Mouse (Mus musculus) ovary, adult 18-20 months (tissue): ENCODE results near the gene Cdc42bpa.

Source experiments
- DNase-seq: peaks from one replicate; pipeline ENCODE4 v3.0.0; 2022; ENCODE audit warnings: low spot score, mixed read lengths

Cdc42bpa gene

GRCm38 (mm10) chr1:179959721-179960542, at the start of gene Cdc42bpa:
Gene Cdc42bpa, plus strand, starts transcription at chr1:179960472.
- DNase-seq: peak; percentile 70

- DNase-seq: no peak
These were observed 46.8 kb upstream of the Cdc42bpa start for GRCm38 (mm10) chr1:179913471-179913870.

GRCm38 (mm10) chr1:179917036-179917435, 43.2 kb upstream of the Cdc42bpa start:
- no peak for DNase-seq

GRCm38 (mm10) chr1:179917481-179917880, 42.8 kb upstream of the Cdc42bpa start:
- DNase-seq: no peak

GRCm38 (mm10) chr1:179919656-179920436, 40.4 kb upstream of the Cdc42bpa start:
- no peak for DNase-seq

- DNase-seq: no peak
These were observed 36.4 kb upstream of the Cdc42bpa start for GRCm38 (mm10) chr1:179923661-179924405.

- no peak for DNase-seq
These were observed 34.0 kb upstream of the Cdc42bpa start for GRCm38 (mm10) chr1:179926240-179926639.

- DNase-seq: no peak
These were observed 33.2 kb upstream of the Cdc42bpa start for GRCm38 (mm10) chr1:179927102-179927501.

- DNase-seq: no peak
These were observed 31.4 kb upstream of the Cdc42bpa start for GRCm38 (mm10) chr1:179928822-179929221.

GRCm38 (mm10) chr1:179931247-179931646, 29.0 kb upstream of the Cdc42bpa start:
- no peak for DNase-seq

GRCm38 (mm10) chr1:179934064-179934463, 26.2 kb upstream of the Cdc42bpa start:
- DNase-seq: no peak

GRCm38 (mm10) chr1:179940071-179940786, 20.0 kb upstream of the Cdc42bpa start:
- DNase-seq: no peak

- DNase-seq: no peak
These were observed 19.4 kb upstream of the Cdc42bpa start for GRCm38 (mm10) chr1:179940787-179941352.

GRCm38 (mm10) chr1:179945017-179945416, 15.3 kb upstream of the Cdc42bpa start:
- no peak for DNase-seq

- no peak for DNase-seq
These were observed 13.7 kb upstream of the Cdc42bpa start for GRCm38 (mm10) chr1:179946616-179947015.

- no peak for DNase-seq
These were observed 12.6 kb upstream of the Cdc42bpa start for GRCm38 (mm10) chr1:179947653-179948052.

- no peak for DNase-seq
These were observed 8.7 kb upstream of the Cdc42bpa start for GRCm38 (mm10) chr1:179951597-179951996.

- no peak for DNase-seq
These were observed 7.0 kb upstream of the Cdc42bpa start for GRCm38 (mm10) chr1:179953251-179953650.

GRCm38 (mm10) chr1:179957431-179957830, 2.8 kb upstream of the Cdc42bpa start:
- DNase-seq: no peak

- peak; percentile 15 for DNase-seq
These were observed 1.2 kb upstream of the Cdc42bpa start for GRCm38 (mm10) chr1:179958871-179959720.

- DNase-seq: no peak
These were observed 238 bp downstream of the Cdc42bpa start for GRCm38 (mm10) chr1:179960543-179960876.
